ENCODE assay signal across 8 mouse cellular contexts in genomic region chr16:38563516-38563915, GRCm38 (mm10). TPM values are rescaled to one million over a fixed set of nuclear protein-coding genes. Genes with fewer than 3 reads are reported as not detected.
A peak's percentile ranks its signal among the peaks of the same experiment; 100 is the strongest.
DNase-seq lines count a peak whose midpoint lies in the region; ATAC-seq and TF ChIP-seq lines count a peak whose summit lies in the region.
"Had no signal": no experiment of that assay in that cellular context is flagged by ENCODE, and none has a peak within 500 bp of the region (broad histone marks: within the 10 kb centered on the region; RNA-seq: fewer than 3 reads in every experiment).

No protein-coding gene starts in this region.

- no peak for ATAC-seq in neural tube, embryonic 11.5 days (ENCODE audit: insufficient read depth, low FRiP score, low TSS enrichment)
- no peak for ATAC-seq in forebrain, embryonic 13.5 days
- no peak for ATAC-seq in liver, embryonic 11.5 days (replicated peaks; ENCODE audit: low FRiP score)
- ATAC-seq in stomach, postnatal 0 days (ENCODE audit: low FRiP score, low TSS enrichment), result no peak

- H3K9me3 ChIP-seq in neural tube, embryonic 11.5 days (ENCODE audit: control insufficient read depth, low read length), result no peaks in the 10 kb centered on the region
- H3K9me3 ChIP-seq in forebrain, embryonic 13.5 days (replicated peaks), result no peaks in the 10 kb centered on the region
- H3K9me3 ChIP-seq in liver, embryonic 11.5 days (ENCODE audit: control insufficient read depth, low read length), result no peaks in the 10 kb centered on the region
- no peaks in the 10 kb centered on the region for H3K9me3 ChIP-seq in stomach, postnatal 0 days (ENCODE audit: control insufficient read depth, low read length)

- peak overlapping the region; percentile 74 for H3K9ac ChIP-seq in neural tube, embryonic 11.5 days (ENCODE audit: low read length)
- H3K9ac ChIP-seq in forebrain, embryonic 13.5 days, result peak overlapping the region; percentile 89
- H3K9ac ChIP-seq in liver, embryonic 11.5 days (ENCODE audit: low read depth, low read length), result peak overlapping the region; percentile 92
- H3K9ac ChIP-seq in stomach, postnatal 0 days (ENCODE audit: low read length), result peak overlapping the region; percentile 96

- H3K27ac ChIP-seq in neural tube, embryonic 11.5 days (ENCODE audit: low read depth, low read length), result no peak overlapping the region
- H3K27ac ChIP-seq in forebrain, embryonic 13.5 days, result no peak overlapping the region
- no peak overlapping the region for H3K27ac ChIP-seq in liver, embryonic 11.5 days (ENCODE audit: low read depth, low read length)
- H3K27ac ChIP-seq in stomach, postnatal 0 days (replicated peaks), result no peak overlapping the region; the same call in 1 of the 2 replicates

- no peak for TF ChIP-seq CTCF in stomach, postnatal 0 days (IDR thresholded peaks at IDR 0.05; ENCODE audit: low read depth)

- DNase-seq in neural tube, embryonic 11.5 days (ENCODE audit: low spot score), result no peak
- no peak for DNase-seq in neural tube, embryonic 10.5 days (ENCODE audit: extremely low spot score, low spot score)
- no peak for DNase-seq in liver, embryonic 11.5 days (ENCODE audit: low spot score)
- DNase-seq in stomach, postnatal 0 days (ENCODE audit: low spot score), result no peak
- no peak for DNase-seq in embryo, embryonic 9.5 days (ENCODE audit: extremely low spot score)
- DNase-seq in layer of hippocampus, adult 18-20 months (ENCODE audit: low spot score in 2 of 2), result no peak
- DNase-seq: thymus, adult 2 months had no signal

- peak overlapping the region; percentile 32 for H3K4me2 ChIP-seq in neural tube, embryonic 11.5 days (ENCODE audit: low read depth)
- H3K4me2 ChIP-seq in forebrain, embryonic 13.5 days, result peak overlapping the region; percentile 79
- peak overlapping the region; percentile 80 for H3K4me2 ChIP-seq in liver, embryonic 11.5 days
- peak overlapping the region; percentile 72 for H3K4me2 ChIP-seq in stomach, postnatal 0 days (replicated peaks; ENCODE audit: low read depth)

- peak overlapping the region; percentile 70 for H3K4me3 ChIP-seq in neural tube, embryonic 11.5 days (ENCODE audit: low read depth, low read length)
- H3K4me3 ChIP-seq in forebrain, embryonic 13.5 days, result peak overlapping the region; percentile 88
- peak overlapping the region; percentile 93 for H3K4me3 ChIP-seq in liver, embryonic 11.5 days (ENCODE audit: low read depth, low read length)
- peak overlapping the region; percentile 96 for H3K4me3 ChIP-seq in stomach, postnatal 0 days (ENCODE audit: low read depth, low read length)

- TF ChIP-seq EP300 in stomach, postnatal 0 days (optimal IDR thresholded peaks at IDR 0.05), result no peak

- 40% methylated on average over 10 of the region's 10 CpGs for WGBS in neural tube, embryonic 11.5 days
- 42% methylated on average over 10 of the region's 10 CpGs for WGBS in forebrain, embryonic 13.5 days
- 30% methylated on average over 10 of the region's 10 CpGs for WGBS in liver, embryonic 11.5 days
- WGBS in stomach, postnatal 0 days, result 22% methylated on average over 10 of the region's 10 CpGs

- no peaks in the 10 kb centered on the region for H3K27me3 ChIP-seq in neural tube, embryonic 11.5 days (ENCODE audit: control insufficient read depth, insufficient read depth, low read length)
- peaks cover 13% of the 10 kb centered on the region for H3K27me3 ChIP-seq in forebrain, embryonic 13.5 days
- peaks cover 8% of the 10 kb centered on the region; the same call in 1 of the 2 replicates for H3K27me3 ChIP-seq in liver, embryonic 11.5 days (replicated peaks; ENCODE audit: control insufficient read depth, insufficient read depth, low read length)
- no peaks in the 10 kb centered on the region for H3K27me3 ChIP-seq in stomach, postnatal 0 days (ENCODE audit: control insufficient read depth, insufficient read depth, low read length)

- no peaks in the 10 kb centered on the region for H3K4me1 ChIP-seq in neural tube, embryonic 11.5 days (ENCODE audit: control insufficient read depth, insufficient read depth, low read length)
- peaks cover 10% of the 10 kb centered on the region for H3K4me1 ChIP-seq in forebrain, embryonic 13.5 days
- no peaks in the 10 kb centered on the region for H3K4me1 ChIP-seq in liver, embryonic 11.5 days (replicated peaks; ENCODE audit: control insufficient read depth, insufficient read depth, low read length)
- no peaks in the 10 kb centered on the region for H3K4me1 ChIP-seq in stomach, postnatal 0 days (replicated peaks; ENCODE audit: control insufficient read depth, insufficient read depth)

- H3K36me3 ChIP-seq in neural tube, embryonic 11.5 days (ENCODE audit: control insufficient read depth, insufficient read depth, low read length), result peaks cover 4% of the 10 kb centered on the region
- peaks cover 29% of the 10 kb centered on the region for H3K36me3 ChIP-seq in forebrain, embryonic 13.5 days (ENCODE audit: poor library complexity, severe bottlenecking)
- peaks cover 5% of the 10 kb centered on the region; the same call in 1 of the 2 replicates for H3K36me3 ChIP-seq in liver, embryonic 11.5 days (ENCODE audit: control insufficient read depth, insufficient read depth, low read length)
- no peaks in the 10 kb centered on the region; the same call in 1 of the 2 replicates for H3K36me3 ChIP-seq in stomach, postnatal 0 days (ENCODE audit: control insufficient read depth, insufficient read depth, low read length)

RNA-seq across cellular contexts. Expression of gene Tmem39a, which starts 5.0 kb away (rescaled TPM):
- polyA plus RNA-seq in neural tube, embryonic 11.5 days (2014; fragmentation: Nextera tagmentation; extraction: Ambion mirVana), result 94.3 and 96.1 TPM in 2 replicates
- 42.9 and 57.3 TPM in 2 replicates for polyA plus RNA-seq in forebrain, embryonic 13.5 days (2015; fragmentation: Nextera tagmentation; extraction: Ambion mirVana)
- 88.7 and 89.3 TPM in 2 replicates for polyA plus RNA-seq in liver, embryonic 11.5 days (2014; fragmentation: Nextera tagmentation; extraction: Ambion mirVana)
- 44.6 and 48.9 TPM in 2 replicates for polyA plus RNA-seq in stomach, postnatal 0 days (2015; fragmentation: Nextera tagmentation; extraction: Ambion mirVana)
- total RNA-seq in layer of hippocampus, adult 18-20 months (2021), result 10 to 100 TPM; 24.4 to 24.8 TPM

RNA-seq across cellular contexts. Expression of gene Poglut1, which starts 13.5 kb away (rescaled TPM):
- 69.8 and 70.4 TPM in 2 replicates for polyA plus RNA-seq in neural tube, embryonic 11.5 days (2014; fragmentation: Nextera tagmentation; extraction: Ambion mirVana)
- polyA plus RNA-seq in forebrain, embryonic 13.5 days (2015; fragmentation: Nextera tagmentation; extraction: Ambion mirVana), result 63.0 and 74.8 TPM in 2 replicates
- polyA plus RNA-seq in liver, embryonic 11.5 days (2014; fragmentation: Nextera tagmentation; extraction: Ambion mirVana), result 31.0 and 34.1 TPM in 2 replicates
- 16.0 and 16.3 TPM in 2 replicates for polyA plus RNA-seq in stomach, postnatal 0 days (2015; fragmentation: Nextera tagmentation; extraction: Ambion mirVana)
- total RNA-seq in layer of hippocampus, adult 18-20 months (2021), result 10 to 100 TPM; 48.8 to 49.6 TPM

RNA-seq across cellular contexts. Expression of gene Timmdc1, which starts 41.1 kb away (rescaled TPM):
- 29.6 and 33.3 TPM in 2 replicates for polyA plus RNA-seq in neural tube, embryonic 11.5 days (2014; fragmentation: Nextera tagmentation; extraction: Ambion mirVana)
- polyA plus RNA-seq in forebrain, embryonic 13.5 days (2015; fragmentation: Nextera tagmentation; extraction: Ambion mirVana), result 39.9 and 41.9 TPM in 2 replicates
- 25.1 and 28.1 TPM in 2 replicates for polyA plus RNA-seq in liver, embryonic 11.5 days (2014; fragmentation: Nextera tagmentation; extraction: Ambion mirVana)
- polyA plus RNA-seq in stomach, postnatal 0 days (2015; fragmentation: Nextera tagmentation; extraction: Ambion mirVana), result 14.6 and 15.5 TPM in 2 replicates
- total RNA-seq in layer of hippocampus, adult 18-20 months (2021), result 10 to 100 TPM; 29.1 to 29.5 TPM
